Mouse (Mus musculus): ENCODE data around the gene Txn1. TPM values are rescaled to one million over a fixed set of nuclear protein-coding genes. Genes with fewer than 3 reads are reported as not detected.

The Txn1 gene
- polyA plus RNA-seq, 1 experiment = not detected

DNA sequence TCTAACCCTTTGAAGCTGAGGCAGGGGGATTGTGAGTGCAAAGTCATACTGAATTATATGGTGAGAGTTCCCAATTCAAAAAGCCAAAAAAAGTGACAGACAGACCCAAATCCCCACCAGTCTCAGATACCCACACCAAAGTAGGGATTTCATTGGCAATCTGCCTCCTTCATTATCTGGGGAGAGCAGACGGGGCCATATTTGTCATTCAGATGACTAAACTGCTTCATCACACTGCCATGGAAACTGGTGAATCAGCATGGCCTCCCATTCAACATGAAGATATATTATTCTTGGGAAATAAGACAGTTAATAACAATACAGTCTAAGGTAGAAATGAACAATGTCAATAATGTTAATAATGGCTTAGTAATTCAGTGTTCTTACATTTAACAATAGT, 7.9 kb upstream of the Txn1 start:
- TF ChIP-seq POLR2A (IDR thresholded peaks at IDR 0.05; ENCODE audit: insufficient read depth, low read depth, low read length) = no peak
- no peak for TF ChIP-seq CTCF (IDR thresholded peaks at IDR 0.05; ENCODE audit: insufficient read depth, low read depth, low read length)
- H3K27ac ChIP-seq (ENCODE audit: insufficient read depth, low read depth, low read length) = no peak overlapping the region
- WGBS = 43% methylated on average over 1 of the region's 1 CpGs
- no peak overlapping the region for H3K4me3 ChIP-seq (ENCODE audit: insufficient read depth, low read depth, low read length)
- no peaks in the 10 kb centered on the region for H3K4me1 ChIP-seq (ENCODE audit: control insufficient read depth, insufficient read depth, low read length)

DNA sequence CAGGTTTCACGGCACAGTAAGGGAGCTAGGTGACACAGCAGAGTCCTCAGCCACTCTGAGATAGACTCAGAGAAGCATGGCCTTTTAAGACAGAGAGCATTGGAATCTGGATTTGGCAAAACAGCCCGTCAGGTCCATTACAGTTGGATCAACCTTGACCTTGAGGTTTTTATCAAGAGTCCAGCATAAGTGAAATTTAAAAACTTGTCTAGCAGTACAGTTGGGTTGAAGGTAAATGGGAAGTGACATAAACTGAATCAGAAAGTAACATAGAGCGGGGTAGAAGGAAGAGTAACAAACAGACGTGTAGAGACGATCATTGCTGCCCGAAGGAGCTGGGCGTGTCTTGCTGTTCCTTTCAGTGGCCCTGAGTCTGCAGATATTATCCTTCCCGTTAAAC, 2.8 kb upstream of the Txn1 start:
- TF ChIP-seq CTCF (IDR thresholded peaks at IDR 0.05; ENCODE audit: insufficient read depth, low read depth, low read length) (no peak), POLR2A (IDR thresholded peaks at IDR 0.05; ENCODE audit: insufficient read depth, low read depth, low read length) (no peak)
- Histone ChIP-seq H3K27ac (ENCODE audit: insufficient read depth, low read depth, low read length) (no peak overlapping the region), H3K4me3 (ENCODE audit: insufficient read depth, low read depth, low read length) (no peak overlapping the region), H3K4me1 (ENCODE audit: control insufficient read depth, insufficient read depth, low read length) (peaks cover 8% of the 10 kb centered on the region)
- WGBS = 93% methylated on average over 8 of the region's 8 CpGs

DNA sequence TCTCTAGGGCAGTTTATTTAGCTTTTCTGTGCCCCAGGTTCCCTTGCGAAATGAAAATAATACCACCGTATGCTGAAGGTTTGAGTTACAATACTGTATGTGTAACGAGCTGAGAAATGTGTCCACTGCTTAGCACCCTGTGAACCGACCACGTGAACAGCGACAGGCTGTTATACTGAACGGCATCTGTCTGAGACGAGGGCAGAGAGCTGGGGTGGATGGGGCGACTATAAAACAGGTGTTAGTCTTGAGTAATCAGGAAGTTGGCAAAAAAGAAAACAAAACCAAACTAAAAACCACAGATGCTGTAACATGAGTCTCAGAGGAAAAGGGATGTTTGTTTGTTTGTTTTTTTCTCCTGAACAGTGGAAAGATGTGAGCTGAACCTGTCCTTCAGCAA, 1.9 kb upstream of the Txn1 start:
- no peak overlapping the region for H3K4me3 ChIP-seq (ENCODE audit: insufficient read depth, low read depth, low read length)
- TF ChIP-seq POLR2A (IDR thresholded peaks at IDR 0.05; ENCODE audit: insufficient read depth, low read depth, low read length) (no peak), CTCF (IDR thresholded peaks at IDR 0.05; ENCODE audit: insufficient read depth, low read depth, low read length) (no peak)
- peaks cover 12% of the 10 kb centered on the region for H3K4me1 ChIP-seq (ENCODE audit: control insufficient read depth, insufficient read depth, low read length)
- no peak overlapping the region for H3K27ac ChIP-seq (ENCODE audit: insufficient read depth, low read depth, low read length)
- WGBS = 84% methylated on average over 9 of the region's 9 CpGs

DNA sequence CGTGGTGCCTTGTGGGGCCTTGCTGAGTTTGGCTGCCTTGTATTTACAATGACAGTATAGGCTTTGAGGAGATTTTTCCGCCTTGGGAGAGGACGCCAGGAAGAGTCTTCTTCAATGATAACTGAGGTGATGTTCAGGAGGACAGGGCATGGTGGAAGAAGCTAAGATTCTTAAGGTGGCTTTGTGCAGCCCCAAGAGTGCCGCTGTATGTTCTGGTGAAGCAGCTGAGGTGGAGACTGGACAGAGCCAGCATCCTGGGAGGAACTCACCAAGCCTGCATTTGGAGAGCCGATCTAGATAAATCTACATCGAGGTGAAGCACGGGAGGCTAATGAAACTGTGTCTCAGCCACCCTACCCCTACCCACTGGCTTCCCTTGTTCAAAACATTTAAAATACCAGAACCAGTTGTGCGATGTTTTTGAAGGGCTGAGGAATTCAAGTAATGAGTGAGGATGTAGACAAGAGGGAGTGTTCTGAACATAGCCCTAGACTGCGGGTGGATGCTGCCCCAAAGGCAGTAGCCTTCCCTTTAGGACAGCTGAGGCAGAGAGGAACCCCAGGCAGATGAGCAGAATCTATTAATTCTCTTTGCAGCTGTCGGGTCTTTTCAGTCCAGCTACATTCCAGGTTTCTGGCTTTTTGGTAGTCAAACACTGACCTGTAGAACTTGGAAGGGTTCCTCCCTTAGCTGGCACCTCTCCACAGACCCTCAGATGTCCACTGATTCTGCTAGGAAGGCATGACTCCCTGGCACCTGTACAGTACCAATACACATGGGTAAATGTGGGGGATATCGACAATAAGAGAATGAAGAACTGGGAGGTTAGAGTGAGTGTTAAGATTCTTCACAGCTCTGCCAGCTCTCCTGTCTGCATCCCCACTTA, 1.2 kb upstream of the Txn1 start:
- no peak for TF ChIP-seq POLR2A (IDR thresholded peaks at IDR 0.05; ENCODE audit: insufficient read depth, low read depth, low read length)
- TF ChIP-seq CTCF (IDR thresholded peaks at IDR 0.05; ENCODE audit: insufficient read depth, low read depth, low read length) = no peak
- Histone ChIP-seq H3K27ac (ENCODE audit: insufficient read depth, low read depth, low read length) (peak overlapping the region; percentile 83; the same call in 1 of the 2 replicates), H3K4me1 (ENCODE audit: control insufficient read depth, insufficient read depth, low read length) (peaks cover 12% of the 10 kb centered on the region), H3K4me3 (ENCODE audit: insufficient read depth, low read depth, low read length) (no peak overlapping the region)
- 48% methylated on average over 11 of the region's 11 CpGs for WGBS

- Histone ChIP-seq H3K27ac (ENCODE audit: insufficient read depth, low read depth, low read length) (peak overlapping the region; percentile 26; the same call in 1 of the 2 replicates), H3K4me3 (ENCODE audit: insufficient read depth, low read depth, low read length) (peak overlapping the region; percentile 63), H3K4me1 (ENCODE audit: control insufficient read depth, insufficient read depth, low read length) (peaks cover 12% of the 10 kb centered on the region)
- under 1% methylated on average over 25 of the region's 25 CpGs for WGBS
- no peak; the same call in 1 of the 2 replicates for TF ChIP-seq POLR2A (IDR thresholded peaks at IDR 0.05; ENCODE audit: insufficient read depth, low read depth, low read length)
- no peak for TF ChIP-seq CTCF (IDR thresholded peaks at IDR 0.05; ENCODE audit: insufficient read depth, low read depth, low read length)
These were observed 660 bp downstream of the Txn1 start for GRCm38 (mm10) chr4:57955544-57955958.

DNA sequence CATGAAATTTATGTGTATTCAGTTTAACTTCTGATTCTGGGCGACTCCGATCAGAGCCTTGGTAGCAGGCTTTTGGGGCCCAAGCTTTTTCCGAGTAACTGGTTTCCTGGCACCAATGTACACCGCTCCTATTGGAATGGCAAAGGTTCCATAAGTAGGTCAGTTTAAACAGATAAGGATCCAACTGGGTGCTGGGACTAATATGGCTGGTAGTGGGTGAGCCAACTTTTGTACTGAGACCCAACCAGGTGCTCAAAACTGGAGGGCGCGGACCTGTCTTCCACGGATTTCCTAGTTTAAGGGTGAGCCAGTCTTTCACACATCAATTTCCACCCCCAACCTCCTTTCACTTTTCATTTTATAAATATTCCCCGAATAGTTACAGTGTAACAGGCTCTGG, 1.2 kb downstream of the Txn1 start:
- 68% methylated on average over 8 of the region's 8 CpGs for WGBS
- Histone ChIP-seq H3K27ac (ENCODE audit: insufficient read depth, low read depth, low read length) (no peak overlapping the region), H3K4me1 (ENCODE audit: control insufficient read depth, insufficient read depth, low read length) (peaks cover 12% of the 10 kb centered on the region), H3K4me3 (ENCODE audit: insufficient read depth, low read depth, low read length) (no peak overlapping the region)
- TF ChIP-seq CTCF (IDR thresholded peaks at IDR 0.05; ENCODE audit: insufficient read depth, low read depth, low read length) = no peak
- no peak for TF ChIP-seq POLR2A (IDR thresholded peaks at IDR 0.05; ENCODE audit: insufficient read depth, low read depth, low read length)

- Histone ChIP-seq H3K4me3 (ENCODE audit: insufficient read depth, low read depth, low read length) (no peak overlapping the region), H3K4me1 (ENCODE audit: control insufficient read depth, insufficient read depth, low read length) (peaks cover 12% of the 10 kb centered on the region), H3K27ac (ENCODE audit: insufficient read depth, low read depth, low read length) (no peak overlapping the region)
- WGBS = 48% methylated on average over 6 of the region's 6 CpGs
- TF ChIP-seq POLR2A (IDR thresholded peaks at IDR 0.05; ENCODE audit: insufficient read depth, low read depth, low read length) (no peak), CTCF (IDR thresholded peaks at IDR 0.05; ENCODE audit: insufficient read depth, low read depth, low read length) (no peak)
These were observed 1.6 kb downstream of the Txn1 start for GRCm38 (mm10) chr4:57954580-57954979.

GRCm38 (mm10) chr4:57953796-57954195, 2.4 kb downstream of the Txn1 start:
- H3K4me1 ChIP-seq (ENCODE audit: control insufficient read depth, insufficient read depth, low read length) = peaks cover 12% of the 10 kb centered on the region
- WGBS = 92% methylated on average over 7 of the region's 7 CpGs
- TF ChIP-seq CTCF (IDR thresholded peaks at IDR 0.05; ENCODE audit: insufficient read depth, low read depth, low read length) (no peak), POLR2A (IDR thresholded peaks at IDR 0.05; ENCODE audit: insufficient read depth, low read depth, low read length) (no peak)
- H3K27ac ChIP-seq (ENCODE audit: insufficient read depth, low read depth, low read length) = no peak overlapping the region
- H3K4me3 ChIP-seq (ENCODE audit: insufficient read depth, low read depth, low read length) = no peak overlapping the region

DNA sequence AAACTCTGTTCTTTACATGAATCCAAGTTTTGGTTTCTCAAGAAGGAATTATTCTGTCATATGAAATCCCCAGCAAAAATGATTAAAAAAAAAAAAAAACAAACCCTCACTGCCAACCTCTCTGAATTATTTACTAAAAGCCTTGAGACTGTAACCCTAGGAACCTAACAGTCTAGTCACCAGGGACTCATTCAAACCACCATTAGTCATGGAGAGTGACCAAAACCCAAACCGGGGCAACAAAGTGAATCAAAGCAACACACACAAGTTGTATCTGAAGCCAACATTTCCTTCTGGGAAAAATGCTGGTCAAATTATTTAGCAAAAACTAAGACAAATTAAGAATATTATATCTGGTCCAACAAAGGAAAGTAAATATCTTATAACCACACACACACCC, 3.3 kb downstream of the Txn1 start:
- Histone ChIP-seq H3K4me3 (ENCODE audit: insufficient read depth, low read depth, low read length) (no peak overlapping the region), H3K27ac (ENCODE audit: insufficient read depth, low read depth, low read length) (no peak overlapping the region), H3K4me1 (ENCODE audit: control insufficient read depth, insufficient read depth, low read length) (peaks cover 12% of the 10 kb centered on the region)
- no peak for TF ChIP-seq CTCF (IDR thresholded peaks at IDR 0.05; ENCODE audit: insufficient read depth, low read depth, low read length)
- no peak for TF ChIP-seq POLR2A (IDR thresholded peaks at IDR 0.05; ENCODE audit: insufficient read depth, low read depth, low read length)
- WGBS = 51% methylated on average over 1 of the region's 1 CpGs
